Mouse (Mus musculus) testis, adult 2 months (tissue): Measurements from ENCODE around the gene Rtn1.

ENCODE experiments used
- CTCF ChIP-seq: fragments of 200-500 bp; IDR thresholded peaks from 2 replicates; pipeline ENCODE4 v1.5.1; 2012; ENCODE audit warnings: low read depth, mild to moderate bottlenecking, inconsistent platforms, low read length, moderate library complexity; ENCODE audit not compliant: control insufficient read depth, insufficient read depth, insufficient replicate concordance
- POLR2A ChIP-seq: fragments of 200-500 bp; IDR thresholded peaks from 2 replicates; pipeline ENCODE4 v1.6.1; 2012; ENCODE audit warnings: low read depth, mild to moderate bottlenecking, inconsistent platforms, low read length, moderate library complexity; ENCODE audit not compliant: control insufficient read depth

DNA sequence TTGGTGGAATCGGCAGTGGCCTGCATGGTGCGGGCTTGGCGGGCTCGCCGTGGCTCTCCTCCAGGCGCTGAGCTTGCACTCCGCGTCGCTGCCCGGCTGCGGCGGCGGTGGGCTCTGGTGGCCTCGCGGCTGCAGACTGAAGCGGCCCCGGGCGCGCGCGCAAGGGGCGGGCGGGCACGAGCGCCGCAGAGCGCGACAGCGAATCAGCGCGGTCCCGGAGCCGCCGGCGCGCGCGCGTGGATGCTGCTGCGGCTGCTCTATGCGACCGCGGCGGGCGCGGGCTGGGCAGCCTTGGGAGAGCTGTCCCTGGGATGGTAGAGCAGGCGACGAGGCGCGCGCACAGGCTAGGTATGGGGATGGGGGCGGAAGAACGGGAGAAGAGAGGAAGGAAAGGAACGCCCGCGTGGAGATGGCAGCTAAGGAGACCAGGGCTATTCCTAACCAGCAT, 172.3 kb downstream of the Rtn1 start:
- TF ChIP-seq CTCF (no peak), POLR2A (no peak)
